Mouse (Mus musculus) granulocyte monocyte progenitor cell, adult 5-6 weeks (primary cell): ENCODE data around the gene Scamp2. TPM values are rescaled to one million over a fixed set of nuclear protein-coding genes. Genes with fewer than 3 reads are reported as not detected.
A peak's percentile ranks its signal among the peaks of the same experiment; 100 is the strongest.

Source experiments
- ATAC-seq: replicated peaks from 2 replicates; pipeline ENCODE4 v1.8.0; 2016; ENCODE audit warnings: mild to moderate bottlenecking, moderate TSS enrichment, inconsistent platforms; ENCODE audit not compliant: poor library complexity, severe bottlenecking
- total RNA-seq, 2 experiments: library from RNA; stranded (forward) in 1 of 2; stranded (reverse) in 1 of 2; fragments of 200-712, 200-1000 nt in 1 of 2; fragments of >200 nt in 1 of 2; fragmentation: Nextera tagmentation in 1 of 2; gene quantifications; 2 replicates each; pipeline ENCODE4 v1.2.3; 2014 to 2017

Scamp2 gene
- total RNA-seq, 2 experiments from 2014 or later, result 38.2 to 68.5 TPM

- ATAC-seq, result no peak
These were observed 11.6 kb upstream of the Scamp2 start for GRCm38 (mm10) chr9:57549186-57549585.

GRCm38 (mm10) chr9:57550126-57550862 is 10.4 kb upstream of the Scamp2 start:
- no peak for ATAC-seq

GRCm38 (mm10) chr9:57552139-57552887 is 8.4 kb upstream of the Scamp2 start, which contains the start of gene Mpi:
Mpi (minus strand) TSS chr9:57552763.
- ATAC-seq, result peak; percentile 54

- ATAC-seq, result no peak
These were observed 7.6 kb upstream of the Scamp2 start for GRCm38 (mm10) chr9:57553119-57553518.

- no peak for ATAC-seq
These were observed 6.0 kb upstream of the Scamp2 start for GRCm38 (mm10) chr9:57554753-57555152.

- no peak for ATAC-seq
These were observed 3.5 kb upstream of the Scamp2 start for GRCm38 (mm10) chr9:57557215-57557614.

GRCm38 (mm10) chr9:57558625-57559024 is 2.1 kb upstream of the Scamp2 start:
- ATAC-seq, result no peak

GRCm38 (mm10) chr9:57559568-57559967 is 1.2 kb upstream of the Scamp2 start:
- ATAC-seq, result no peak

GRCm38 (mm10) chr9:57560263-57560662 is 480 bp upstream of the Scamp2 start:
- no peak for ATAC-seq

GRCm38 (mm10) chr9:57561711-57562099 is 962 bp downstream of the Scamp2 start:
- ATAC-seq, result peak; percentile 20; the same call in 1 of the 2 replicates

GRCm38 (mm10) chr9:57562896-57563372 is 2.2 kb downstream of the Scamp2 start:
- ATAC-seq, result peak; percentile 56

GRCm38 (mm10) chr9:57564609-57565008 is 3.9 kb downstream of the Scamp2 start:
- no peak for ATAC-seq

- ATAC-seq, result peak; percentile 48
These were observed 5.0 kb downstream of the Scamp2 start for GRCm38 (mm10) chr9:57565741-57566221.

- ATAC-seq, result no peak
These were observed 6.1 kb downstream of the Scamp2 start for GRCm38 (mm10) chr9:57566846-57567245.

GRCm38 (mm10) chr9:57568500-57568899 is 7.8 kb downstream of the Scamp2 start:
- ATAC-seq, result no peak

- ATAC-seq, result no peak
These were observed 13.7 kb downstream of the Scamp2 start for GRCm38 (mm10) chr9:57574397-57574796.

- no peak for ATAC-seq
These were observed 14.8 kb downstream of the Scamp2 start for GRCm38 (mm10) chr9:57575577-57575976.

- ATAC-seq, result peak; percentile 33
These were observed 16.6 kb downstream of the Scamp2 start for GRCm38 (mm10) chr9:57577144-57577849.

GRCm38 (mm10) chr9:57584991-57585390 is 24.2 kb downstream of the Scamp2 start:
- ATAC-seq, result no peak

- peak; percentile 85 for ATAC-seq
These were observed 28.7 kb downstream of the Scamp2 start, which contains the start of gene Ulk3 for GRCm38 (mm10) chr9:57589224-57590126. Ulk3 (plus strand) TSS chr9:57589452.
